Mouse (Mus musculus) bone marrow macrophage, adult 2 months (primary cell): Measurements from ENCODE around the gene 0610010K14Rik. TPM values are rescaled to one million over a fixed set of nuclear protein-coding genes. Genes with fewer than 3 reads are reported as not detected.

Experiments
- H3K27ac ChIP-seq: 2 replicates; pipeline ENCODE4 v1.5.1; 2012; ENCODE audit warnings: low read depth, low read length; ENCODE audit not compliant: insufficient read depth
- H3K4me1 ChIP-seq: 2 replicates; pipeline ENCODE4 v1.6.1; 2012; ENCODE audit warnings: low read length; ENCODE audit not compliant: control insufficient read depth, insufficient read depth
- H3K4me3 ChIP-seq: 2 replicates; pipeline ENCODE4 v1.5.1; 2012; ENCODE audit warnings: mild to moderate bottlenecking, low read length, moderate library complexity; ENCODE audit not compliant: insufficient read depth
- CTCF ChIP-seq: IDR thresholded peaks from 2 replicates; pipeline ENCODE4 v1.5.1; 2012; ENCODE audit warnings: low read depth, mild to moderate bottlenecking, low read length, moderate library complexity
- POLR2A ChIP-seq: IDR thresholded peaks from 2 replicates; pipeline ENCODE4 v1.6.1; 2012; ENCODE audit warnings: mild to moderate bottlenecking, low read depth, low read length, borderline replicate concordance
- polyA plus RNA-seq: library from polyadenylated mRNA; stranded (reverse); fragments of >200 nt; gene quantifications from 2 replicates; pipeline ENCODE4 v1.2.4, GENCODE M21; 2012; ENCODE audit not compliant: missing spikeins, insufficient read depth, insufficient read length

The 0610010K14Rik gene
- polyA plus RNA-seq, 1 experiment: 49.9 TPM

DNA sequence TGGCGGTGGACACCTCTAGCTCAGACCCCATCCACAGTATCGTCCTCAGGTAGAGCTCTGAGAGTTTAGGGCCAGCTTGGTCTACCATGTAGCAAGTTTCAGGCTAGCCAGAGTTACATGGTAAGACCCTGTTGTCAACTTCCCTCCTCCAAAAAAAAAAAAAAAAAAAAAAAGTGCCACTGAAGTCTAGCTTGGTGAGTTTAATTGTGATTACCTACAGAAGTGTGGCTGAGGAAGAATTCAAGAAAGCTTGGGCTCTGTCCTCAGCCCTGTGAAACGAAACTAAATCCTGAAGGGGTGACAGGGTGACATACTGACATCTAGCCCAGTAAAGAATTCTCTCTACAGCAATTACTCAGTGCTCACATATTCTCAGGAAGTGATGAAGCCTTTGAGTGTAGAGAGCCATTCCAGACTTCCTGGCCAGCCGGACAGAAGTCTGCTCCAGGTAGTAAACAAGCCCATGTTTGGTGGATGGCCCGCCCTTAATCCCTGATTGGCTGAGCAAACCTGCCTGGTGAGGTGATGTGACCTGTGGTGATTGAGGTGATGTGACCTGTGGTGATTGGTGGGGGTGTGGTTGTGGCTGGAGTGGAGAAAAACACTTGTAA, 28.8 kb downstream of the 0610010K14Rik start:
- no peak overlapping the region for H3K4me3 ChIP-seq
- peaks cover 13% of the 10 kb centered on the region; the same call in 1 of the 2 replicates for H3K4me1 ChIP-seq
- TF ChIP-seq CTCF (no peak), POLR2A (no peak)
- no peak overlapping the region for H3K27ac ChIP-seq

DNA sequence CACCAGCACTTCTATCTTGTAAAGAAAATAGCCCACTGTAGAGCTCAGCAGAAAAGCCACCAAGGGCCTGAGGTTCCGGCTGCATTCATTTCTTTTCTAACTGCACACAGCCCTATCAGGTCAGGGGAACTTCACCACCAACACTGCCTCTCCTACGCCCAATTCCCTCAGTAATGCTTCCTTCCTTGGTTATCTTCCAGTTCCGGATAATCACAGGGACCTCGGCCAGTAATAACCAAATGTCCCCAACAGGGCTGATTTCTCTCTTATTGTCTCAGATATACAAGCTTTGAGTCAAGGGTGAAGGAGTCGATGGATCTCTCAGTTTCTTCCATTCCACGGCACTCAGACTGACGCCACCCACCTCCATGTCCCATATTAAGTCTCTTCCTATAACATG, 30.4 kb downstream of the 0610010K14Rik start:
- peaks cover 7% of the 10 kb centered on the region; the same call in 1 of the 2 replicates for H3K4me1 ChIP-seq
- H3K4me3 ChIP-seq: no peak overlapping the region
- TF ChIP-seq CTCF: no peak
- TF ChIP-seq POLR2A: no peak
- no peak overlapping the region for H3K27ac ChIP-seq

DNA sequence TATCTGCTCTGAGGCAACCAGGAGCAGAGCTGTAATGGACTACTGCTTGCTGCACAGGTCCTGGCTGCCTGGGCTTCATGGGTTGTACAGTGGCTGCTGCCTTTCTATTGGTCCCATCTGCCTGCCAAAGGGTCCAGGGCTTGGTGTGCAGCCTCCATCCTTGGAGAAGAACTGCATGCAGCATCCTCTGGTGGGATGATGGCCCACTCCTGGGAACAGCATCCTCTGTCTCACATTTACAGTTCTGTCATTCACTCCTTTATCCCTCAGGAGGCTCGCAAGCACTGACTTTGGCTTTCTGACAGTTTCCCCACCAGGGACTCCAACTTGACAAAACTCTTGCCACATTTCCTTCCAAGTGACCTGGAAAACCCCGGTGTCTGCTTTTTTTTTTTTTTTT, 30.9 kb downstream of the 0610010K14Rik start:
- H3K27ac ChIP-seq: no peak overlapping the region
- no peak for TF ChIP-seq CTCF
- no peak for TF ChIP-seq POLR2A
- H3K4me3 ChIP-seq: no peak overlapping the region
- H3K4me1 ChIP-seq: peaks cover 7% of the 10 kb centered on the region; the same call in 1 of the 2 replicates

DNA sequence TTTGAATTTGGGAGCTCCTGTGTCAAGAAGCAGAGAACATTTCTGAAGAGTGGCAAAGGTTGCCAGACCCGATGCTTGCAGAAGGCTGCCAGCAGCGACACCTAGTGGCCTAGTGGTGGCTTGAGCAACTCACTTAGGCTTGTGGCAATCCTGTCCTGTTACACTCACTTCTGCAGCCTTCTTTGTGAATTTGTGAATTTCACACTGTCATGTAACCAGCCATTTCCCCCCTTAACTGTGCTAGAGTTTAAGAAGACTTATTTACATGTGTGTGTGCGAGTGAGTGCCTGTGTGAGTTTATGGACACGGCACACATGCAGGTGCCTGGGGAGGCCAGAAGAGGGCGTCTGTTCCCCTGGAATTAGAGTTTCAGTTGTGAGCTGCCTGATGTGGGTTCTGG, 36.0 kb downstream of the 0610010K14Rik start:
- no peak overlapping the region for H3K4me3 ChIP-seq
- peaks cover 36% of the 10 kb centered on the region for H3K4me1 ChIP-seq
- TF ChIP-seq POLR2A (no peak), CTCF (peak; percentile 93)
- no peak overlapping the region for H3K27ac ChIP-seq

DNA sequence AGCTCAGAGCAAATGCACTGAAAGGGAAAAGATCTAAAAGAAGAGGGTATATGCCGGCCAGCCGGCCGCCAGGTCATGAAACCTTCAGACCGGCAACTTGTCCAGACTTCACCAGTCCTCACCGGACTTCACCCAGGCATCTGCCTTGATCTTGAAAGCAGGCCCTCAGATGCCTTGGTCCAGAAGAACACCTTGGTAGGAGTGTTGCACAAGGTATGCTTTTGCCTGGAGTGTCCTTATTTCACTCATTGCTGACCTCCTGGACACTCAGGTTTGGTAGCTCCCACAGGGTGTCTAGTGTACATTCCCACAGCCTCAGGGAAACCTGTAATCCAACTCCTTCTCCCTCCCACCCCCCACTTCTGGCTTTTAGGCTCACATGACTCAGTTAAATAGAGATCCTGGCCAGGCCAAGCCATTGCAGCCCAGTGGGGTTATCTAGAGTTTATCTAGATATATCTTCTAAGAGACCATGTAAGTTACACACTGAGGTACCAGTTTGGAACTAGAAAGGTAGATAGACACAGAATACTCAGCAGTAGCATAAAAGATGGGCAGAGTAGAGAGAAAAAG, 37.6 kb downstream of the 0610010K14Rik start:
- H3K4me1 ChIP-seq: peaks cover 44% of the 10 kb centered on the region
- TF ChIP-seq CTCF (no peak), POLR2A (no peak)
- H3K4me3 ChIP-seq: no peak overlapping the region

DNA sequence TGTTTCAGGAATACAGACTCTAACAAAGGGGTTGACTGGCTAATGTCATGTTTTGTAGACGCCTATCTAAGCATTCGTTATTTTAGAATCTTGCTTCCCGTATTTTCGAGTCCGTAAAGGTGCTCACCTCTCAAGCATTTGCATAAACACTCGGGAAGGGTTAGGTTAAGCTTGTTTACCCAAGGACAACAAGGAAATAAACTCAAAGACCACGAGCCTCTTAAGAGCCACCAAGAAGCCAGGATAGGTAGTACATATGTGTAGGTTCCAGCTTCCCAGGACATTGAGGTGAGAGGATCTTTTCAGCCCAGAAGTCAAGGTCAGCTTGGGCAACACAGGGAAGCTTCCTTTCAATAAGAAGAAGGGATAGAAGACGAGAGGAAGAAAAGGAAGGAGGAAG, 38.6 kb downstream of the 0610010K14Rik start:
- Histone ChIP-seq H3K4me3 (no peak overlapping the region), H3K27ac (no peak overlapping the region), H3K4me1 (peaks cover 44% of the 10 kb centered on the region)
- TF ChIP-seq CTCF: no peak
- TF ChIP-seq POLR2A: no peak

More for the DNA sequence above, 37.6 kb downstream of the 0610010K14Rik start:
- H3K27ac ChIP-seq: no peak overlapping the region

DNA sequence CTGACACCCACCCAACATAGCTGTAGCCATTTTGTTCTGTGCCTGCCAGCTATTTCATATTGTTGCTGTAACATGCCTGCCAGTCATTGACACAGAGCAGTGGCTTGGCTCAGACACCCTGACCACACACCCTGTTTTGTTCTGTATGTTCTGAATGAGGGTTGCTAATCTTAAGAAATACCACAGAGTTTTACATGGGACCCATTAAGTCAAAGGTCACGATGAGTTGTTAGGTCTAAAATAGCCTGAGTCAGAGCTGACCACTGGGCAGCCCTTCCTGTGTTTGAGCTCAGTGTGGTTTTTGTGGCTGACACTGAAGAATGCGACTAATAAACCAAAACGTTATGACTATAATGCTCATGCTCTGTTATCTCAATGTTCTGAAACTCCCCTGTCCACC, 39.4 kb downstream of the 0610010K14Rik start:
- TF ChIP-seq CTCF (no peak), POLR2A (no peak)
- Histone ChIP-seq H3K27ac (peak overlapping the region; percentile 11; the same call in 1 of the 2 replicates), H3K4me3 (no peak overlapping the region), H3K4me1 (peaks cover 50% of the 10 kb centered on the region)

DNA sequence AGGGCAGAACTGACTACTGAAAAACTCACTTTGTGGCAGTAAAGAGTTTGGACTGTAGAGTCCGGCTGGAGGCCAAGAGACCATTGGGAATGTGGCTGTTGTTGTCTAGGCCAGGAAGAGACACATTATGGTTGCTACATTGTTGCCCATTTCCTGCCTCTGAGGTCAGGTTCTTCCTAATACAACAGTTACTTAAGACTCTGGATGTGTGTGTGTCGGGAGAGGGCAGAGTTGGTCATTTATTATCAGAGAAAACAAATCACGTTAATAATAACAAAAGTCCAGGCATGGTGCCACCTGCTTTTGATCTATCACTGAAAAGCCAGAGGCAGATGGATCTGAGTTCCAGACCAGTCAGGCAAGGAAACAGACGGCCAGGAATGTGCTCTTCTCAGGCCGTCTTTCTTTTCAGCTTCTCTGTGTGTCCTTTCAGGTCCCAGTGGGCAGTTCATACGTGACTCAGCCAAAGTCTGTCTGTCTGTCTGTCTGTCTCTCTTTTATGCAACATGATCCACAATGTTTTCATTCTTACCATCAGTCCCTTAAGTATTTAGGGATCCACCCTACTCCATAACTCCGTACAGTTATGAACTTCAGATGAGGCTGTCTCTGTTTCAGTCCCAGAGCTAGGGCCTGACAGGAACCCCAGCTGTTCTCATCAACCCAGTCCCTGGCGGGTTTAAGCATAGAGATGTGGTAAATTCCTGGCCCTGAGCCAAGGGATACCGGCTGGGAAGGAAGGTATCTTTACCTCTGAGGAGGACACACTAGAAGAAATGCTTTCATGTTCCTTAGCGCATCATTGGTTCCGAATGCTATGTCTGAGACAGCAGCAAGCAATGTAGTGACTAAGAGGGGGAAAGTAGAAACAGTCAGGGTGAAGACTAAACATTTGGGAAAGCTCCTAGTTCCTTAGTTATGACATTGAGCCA, 44.1 kb downstream of the 0610010K14Rik start:
- H3K4me3 ChIP-seq: no peak overlapping the region
- H3K27ac ChIP-seq: no peak overlapping the region
- H3K4me1 ChIP-seq: peaks cover 60% of the 10 kb centered on the region
- TF ChIP-seq POLR2A: no peak
- no peak for TF ChIP-seq CTCF

DNA sequence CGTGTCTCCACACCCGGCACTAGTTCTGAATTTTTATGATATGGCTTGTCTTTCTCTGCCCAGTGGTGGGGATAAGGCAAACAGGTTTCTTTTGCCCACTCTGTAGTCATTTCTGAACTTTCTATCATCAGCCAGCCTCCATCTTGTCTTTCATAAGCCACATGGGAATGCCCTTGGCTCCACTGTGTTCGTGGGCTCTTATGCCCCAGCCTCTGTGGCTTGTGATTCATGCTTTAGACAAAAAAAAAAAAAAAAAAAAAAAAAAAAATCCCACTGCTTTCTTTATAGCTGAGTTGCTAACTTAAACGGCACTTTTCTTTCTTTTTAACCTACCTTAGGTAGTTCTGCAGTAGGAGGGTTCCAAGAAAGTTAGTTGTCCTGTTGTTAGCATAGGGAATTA, 45.6 kb downstream of the 0610010K14Rik start:
- TF ChIP-seq POLR2A (no peak), CTCF (no peak)
- Histone ChIP-seq H3K27ac (peak overlapping the region; percentile 83), H3K4me3 (no peak overlapping the region), H3K4me1 (peaks cover 57% of the 10 kb centered on the region)
